Mouse (Mus musculus) forebrain, embryonic 10.5 days (tissue): Measurements from ENCODE around the gene Osbpl7. TPM values are rescaled to one million over a fixed set of nuclear protein-coding genes. Genes with fewer than 3 reads are reported as not detected.

Experiments used
- DNase-seq: peaks from one replicate; pipeline ENCODE4 v3.0.0-alpha.2; 2017; ENCODE audit warnings: low spot score; ENCODE audit errors: extremely low spot score
- H3K27ac ChIP-seq: fragments of 300-500 bp; sonication (generic); 2 replicates; pipeline ENCODE4 v1.5.1; 2016; ENCODE audit warnings: mild to moderate bottlenecking
- H3K27me3 ChIP-seq: fragments of 300-500 bp; sonication (generic); 2 replicates; pipeline ENCODE4 v1.6.1; 2016; ENCODE audit warnings: mild to moderate bottlenecking; ENCODE audit not compliant: poor library complexity, severe bottlenecking
- H3K36me3 ChIP-seq: fragments of 300-500 bp; sonication (generic); replicated peaks from 2 replicates; pipeline ENCODE4 v1.6.1; 2016; ENCODE audit warnings: mild to moderate bottlenecking, moderate library complexity
- H3K4me1 ChIP-seq: fragments of 300-500 bp; sonication (generic); 2 replicates; pipeline ENCODE4 v1.6.1; 2016
- H3K4me3 ChIP-seq: fragments of 300-500 bp; sonication (generic); 2 replicates; pipeline ENCODE4 v1.5.1; 2016; ENCODE audit warnings: mild to moderate bottlenecking, moderate library complexity
- H3K9me3 ChIP-seq: fragments of 300-500 bp; sonication (generic); 2 replicates; pipeline ENCODE4 v1.6.1; 2016; ENCODE audit warnings: mild to moderate bottlenecking, moderate library complexity
- WGBS: fragments of 180-500 bp; shearing (Covaris S2); methylation state at CpG from one replicate; pipeline ENCODE4 v1.1.7; 2016; 5-methylcytosine and 5-hydroxymethylcytosine counted together
- polyA plus RNA-seq: library from polyadenylated mRNA; unstranded; fragments of >200 nt; fragmentation: Nextera tagmentation; extraction: Ambion mirVana; gene quantifications from 2 replicates; pipeline ENCODE4 v1.2.1, GENCODE M21; 2016

Gene Osbpl7
- polyA plus RNA-seq, 1 experiment from 2014 or later, result 8.9 TPM

GRCm38 (mm10) chr11:97074235-97074634 is 23.8 kb downstream of the Osbpl7 start:
- H3K27ac ChIP-seq, result no peak overlapping the region
- WGBS, result 78% methylated on average over 8 of the region's 8 CpGs

GRCm38 (mm10) chr11:97078751-97079150 is 28.3 kb downstream of the Osbpl7 start:
- WGBS, result 56% methylated on average over 4 of the region's 4 CpGs

More at GRCm38 (mm10) chr11:97074235-97074634, 23.8 kb downstream of the Osbpl7 start:
- no peak for DNase-seq
- Histone ChIP-seq H3K4me1 (no peaks in the 10 kb centered on the region), H3K36me3 (no peaks in the 10 kb centered on the region), H3K4me3 (no peak overlapping the region), H3K27me3 (no peaks in the 10 kb centered on the region), H3K9me3 (no peaks in the 10 kb centered on the region)

GRCm38 (mm10) chr11:97080291-97080690 is 29.9 kb downstream of the Osbpl7 start:
- Histone ChIP-seq H3K27me3 (peaks cover 17% of the 10 kb centered on the region), H3K36me3 (no peaks in the 10 kb centered on the region), H3K4me1 (peaks cover 12% of the 10 kb centered on the region), H3K9me3 (no peaks in the 10 kb centered on the region; the same call in 1 of the 2 replicates), H3K27ac (no peak overlapping the region), H3K4me3 (no peak overlapping the region)
- DNase-seq, result no peak
- WGBS, result 17% methylated on average over 9 of the region's 9 CpGs

More at GRCm38 (mm10) chr11:97078751-97079150, 28.3 kb downstream of the Osbpl7 start:
- no peaks in the 10 kb centered on the region for H3K36me3 ChIP-seq
- H3K27ac ChIP-seq, result no peak overlapping the region
- no peak for DNase-seq
- no peaks in the 10 kb centered on the region; the same call in 1 of the 2 replicates for H3K9me3 ChIP-seq
- H3K4me3 ChIP-seq, result no peak overlapping the region
- H3K27me3 ChIP-seq, result peaks cover 8% of the 10 kb centered on the region; the same call in 1 of the 2 replicates
- H3K4me1 ChIP-seq, result peaks cover 10% of the 10 kb centered on the region

GRCm38 (mm10) chr11:97082977-97083376 is 32.5 kb downstream of the Osbpl7 start:
- WGBS, result 53% methylated on average over 11 of the region's 11 CpGs
- H3K27me3 ChIP-seq, result peaks cover 17% of the 10 kb centered on the region
- DNase-seq, result no peak
- peaks cover 5% of the 10 kb centered on the region; the same call in 1 of the 2 replicates for H3K9me3 ChIP-seq
- no peak overlapping the region for H3K27ac ChIP-seq
- no peak overlapping the region for H3K4me3 ChIP-seq
- peaks cover 12% of the 10 kb centered on the region for H3K4me1 ChIP-seq
- H3K36me3 ChIP-seq, result no peaks in the 10 kb centered on the region

- Histone ChIP-seq H3K9me3 (peaks cover 7% of the 10 kb centered on the region; the same call in 1 of the 2 replicates), H3K27ac (no peak overlapping the region), H3K36me3 (no peaks in the 10 kb centered on the region), H3K27me3 (peaks cover 17% of the 10 kb centered on the region), H3K4me1 (peaks cover 12% of the 10 kb centered on the region), H3K4me3 (no peak overlapping the region)
- DNase-seq, result no peak
- 56% methylated on average over 22 of the region's 22 CpGs for WGBS
Measured at GRCm38 (mm10) chr11:97083401-97084140, 33.1 kb downstream of the Osbpl7 start.

GRCm38 (mm10) chr11:97084821-97085505 is 34.5 kb downstream of the Osbpl7 start:
- H3K9me3 ChIP-seq, result peaks cover 18% of the 10 kb centered on the region; the same call in 1 of the 2 replicates
- peaks cover 12% of the 10 kb centered on the region for H3K4me1 ChIP-seq
- no peak for DNase-seq
- H3K36me3 ChIP-seq, result no peaks in the 10 kb centered on the region
- H3K27me3 ChIP-seq, result peaks cover 17% of the 10 kb centered on the region
- H3K4me3 ChIP-seq, result no peak overlapping the region
- H3K27ac ChIP-seq, result no peak overlapping the region
- 91% methylated on average over 15 of the region's 15 CpGs for WGBS

GRCm38 (mm10) chr11:97086365-97086764 is 35.9 kb downstream of the Osbpl7 start:
- H3K9me3 ChIP-seq, result peaks cover 18% of the 10 kb centered on the region; the same call in 1 of the 2 replicates
- DNase-seq, result no peak
- WGBS, result 75% methylated on average over 6 of the region's 6 CpGs
- no peak overlapping the region for H3K27ac ChIP-seq
- no peaks in the 10 kb centered on the region for H3K36me3 ChIP-seq
- H3K4me1 ChIP-seq, result peaks cover 8% of the 10 kb centered on the region
- H3K27me3 ChIP-seq, result peaks cover 17% of the 10 kb centered on the region
- H3K4me3 ChIP-seq, result no peak overlapping the region

- Histone ChIP-seq H3K27me3 (peaks cover 37% of the 10 kb centered on the region), H3K27ac (no peak overlapping the region), H3K36me3 (no peaks in the 10 kb centered on the region), H3K9me3 (0 out of 2 replicates have a peak, but pooled peaks cover under 1% of the 10 kb centered on the region), H3K4me3 (no peak overlapping the region), H3K4me1 (peaks cover 7% of the 10 kb centered on the region)
- DNase-seq, result no peak
- WGBS, result 73% methylated on average over 2 of the region's 2 CpGs
Measured at GRCm38 (mm10) chr11:97094600-97094999, 44.2 kb downstream of the Osbpl7 start.

- H3K4me1 ChIP-seq, result peaks cover 7% of the 10 kb centered on the region
- no peaks in the 10 kb centered on the region for H3K9me3 ChIP-seq
- DNase-seq, result no peak
- WGBS, result 24% methylated on average over 18 of the region's 18 CpGs
- H3K27ac ChIP-seq, result no peak overlapping the region
- H3K4me3 ChIP-seq, result no peak overlapping the region; the same call in 1 of the 2 replicates
- no peaks in the 10 kb centered on the region for H3K36me3 ChIP-seq
- peaks cover 56% of the 10 kb centered on the region for H3K27me3 ChIP-seq
Measured at GRCm38 (mm10) chr11:97098791-97099190, 48.4 kb downstream of the Osbpl7 start.

- peak; percentile 50 for DNase-seq
- Histone ChIP-seq H3K27ac (no peak overlapping the region), H3K4me1 (peaks cover 7% of the 10 kb centered on the region), H3K9me3 (no peaks in the 10 kb centered on the region), H3K27me3 (peaks cover 47% of the 10 kb centered on the region), H3K4me3 (no peak overlapping the region), H3K36me3 (no peaks in the 10 kb centered on the region)
- 21% methylated on average over 9 of the region's 9 CpGs for WGBS
Measured at GRCm38 (mm10) chr11:97101722-97102121, 51.3 kb downstream of the Osbpl7 start.

- no peak overlapping the region for H3K4me3 ChIP-seq
- no peak for DNase-seq
- H3K27ac ChIP-seq, result no peak overlapping the region
- peaks cover 7% of the 10 kb centered on the region for H3K4me1 ChIP-seq
- no peaks in the 10 kb centered on the region for H3K36me3 ChIP-seq
- no peaks in the 10 kb centered on the region for H3K9me3 ChIP-seq
- 93% methylated on average over 10 of the region's 10 CpGs for WGBS
- peaks cover 30% of the 10 kb centered on the region for H3K27me3 ChIP-seq
Measured at GRCm38 (mm10) chr11:97103163-97104090, 53.0 kb downstream of the Osbpl7 start.

- peaks cover 26% of the 10 kb centered on the region for H3K27me3 ChIP-seq
- H3K36me3 ChIP-seq, result no peaks in the 10 kb centered on the region
- no peaks in the 10 kb centered on the region for H3K9me3 ChIP-seq
- DNase-seq, result no peak
- peaks cover 1% of the 10 kb centered on the region; the same call in 1 of the 2 replicates for H3K4me1 ChIP-seq
- no peak overlapping the region for H3K4me3 ChIP-seq
- WGBS, result 94% methylated on average over 9 of the region's 9 CpGs
- H3K27ac ChIP-seq, result no peak overlapping the region
Measured at GRCm38 (mm10) chr11:97104091-97104483, 53.7 kb downstream of the Osbpl7 start.
